Mouse (Mus musculus) MN1 (cell line): ENCODE measurements at regions not wholly inside any gene's neighbourhood (a gene's known extent, or its start where the extent isn't known, plus 50 kb on each side); places are given as distances from the start of the nearest gene placed in this dataset.

Experiments used
- DNase-seq: peaks from one replicate; pipeline ENCODE4 v3.0.0-alpha.2; 2016; ENCODE audit warnings: low spot score

GRCm38 (mm10) chr14:104006426-104006825, 162.2 kb upstream of the Ednrb start:
- DNase-seq: no peak

- no peak for DNase-seq
These were observed 160.9 kb upstream of the Ednrb start for GRCm38 (mm10) chr14:104005132-104005531.

- DNase-seq: no peak
These were observed 158.2 kb upstream of the Ednrb start for GRCm38 (mm10) chr14:104002421-104002820.

GRCm38 (mm10) chr14:103990418-103990817, 146.2 kb upstream of the Ednrb start:
- DNase-seq: no peak

GRCm38 (mm10) chr14:103989949-103990348, 145.7 kb upstream of the Ednrb start:
- DNase-seq: no peak

GRCm38 (mm10) chr14:103987266-103987665, 143.1 kb upstream of the Ednrb start:
- no peak for DNase-seq

GRCm38 (mm10) chr14:103984349-103984748, 140.1 kb upstream of the Ednrb start:
- no peak for DNase-seq

GRCm38 (mm10) chr14:103978808-103979207, 134.6 kb upstream of the Ednrb start:
- DNase-seq: no peak

- DNase-seq: no peak
These were observed 133.6 kb upstream of the Ednrb start for GRCm38 (mm10) chr14:103977769-103978168.

- DNase-seq: no peak
These were observed 129.8 kb upstream of the Ednrb start for GRCm38 (mm10) chr14:103973955-103974354.

GRCm38 (mm10) chr14:103973111-103973510, 128.9 kb upstream of the Ednrb start:
- DNase-seq: no peak

GRCm38 (mm10) chr14:103969305-103969704, 125.1 kb upstream of the Ednrb start:
- no peak for DNase-seq

- DNase-seq: no peak
These were observed 122.1 kb upstream of the Ednrb start for GRCm38 (mm10) chr14:103966293-103966692.

GRCm38 (mm10) chr14:103962303-103962881, 118.2 kb upstream of the Ednrb start:
- DNase-seq: no peak

GRCm38 (mm10) chr14:103951899-103952298, 107.7 kb upstream of the Ednrb start:
- no peak for DNase-seq

- no peak for DNase-seq
These were observed 105.7 kb upstream of the Ednrb start for GRCm38 (mm10) chr14:103949950-103950349.

- DNase-seq: no peak
These were observed 104.0 kb upstream of the Ednrb start for GRCm38 (mm10) chr14:103948026-103948777.

GRCm38 (mm10) chr14:103945753-103946152, 101.6 kb upstream of the Ednrb start:
- DNase-seq: no peak

- no peak for DNase-seq
These were observed 95.7 kb upstream of the Ednrb start for GRCm38 (mm10) chr14:103939867-103940266.

- DNase-seq: no peak
These were observed 94.7 kb upstream of the Ednrb start for GRCm38 (mm10) chr14:103938937-103939336.

GRCm38 (mm10) chr14:103938201-103938600, 94.0 kb upstream of the Ednrb start:
- no peak for DNase-seq

- no peak for DNase-seq
These were observed 93.5 kb upstream of the Ednrb start for GRCm38 (mm10) chr14:103937700-103938099.

GRCm38 (mm10) chr14:103933813-103934212, 89.6 kb upstream of the Ednrb start:
- no peak for DNase-seq

GRCm38 (mm10) chr14:103932170-103932569, 88.0 kb upstream of the Ednrb start:
- DNase-seq: no peak
